Mouse (Mus musculus) lung, adult 2 months (tissue): ENCODE data around the gene Sdf2l1.

ENCODE experiments used
- CTCF ChIP-seq: fragments of 200-500 bp; IDR thresholded peaks from 2 replicates; pipeline ENCODE4 v1.5.1; 2011; ENCODE audit warnings: mild to moderate bottlenecking, low read length, control low read depth; ENCODE audit not compliant: insufficient read depth
- POLR2A ChIP-seq: fragments of 200-500 bp; IDR thresholded peaks from 2 replicates; pipeline ENCODE4 v1.6.1; 2011; ENCODE audit warnings: low read depth, mild to moderate bottlenecking, control low read depth, low read length, borderline replicate concordance; ENCODE audit errors: extremely low read depth

GRCm38 (mm10) chr16:17085636-17086035, 46.5 kb downstream of the Sdf2l1 start:
- TF ChIP-seq POLR2A (no peak), CTCF (no peak)
